Mouse (Mus musculus): ENCODE measurements at regions not wholly inside any gene's neighbourhood (a gene's known extent, or its start where the extent isn't known, plus 50 kb on each side); places are given as distances from the start of the nearest gene placed in this dataset.

- DNase-seq, result no peak
Measured at GRCm38 (mm10) chr1:72108678-72109077, 103.4 kb downstream of the Mreg start.

- no peak for DNase-seq
Measured at GRCm38 (mm10) chr1:72107125-72107524, 105.0 kb downstream of the Mreg start.

DNA sequence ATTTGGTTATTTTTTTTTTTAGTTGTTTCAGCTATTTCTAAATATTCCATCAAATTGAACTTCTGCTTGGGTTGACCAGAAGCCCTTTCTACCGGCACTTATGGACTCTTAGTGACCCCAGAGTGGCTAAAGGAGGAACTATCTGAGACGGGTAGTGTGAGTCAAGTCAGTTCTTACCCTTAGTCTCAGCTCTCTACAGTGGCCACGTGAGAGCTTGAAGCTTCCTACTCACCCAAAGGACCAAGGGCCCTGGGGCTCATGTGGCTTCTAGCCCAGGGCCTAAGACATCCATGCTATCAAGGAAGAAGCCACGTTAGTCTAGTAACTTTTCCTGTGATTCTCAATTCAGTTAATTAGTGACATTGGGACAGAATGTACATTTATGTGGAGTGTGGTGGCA, 105.5 kb downstream of the Mreg start:
- no peak for DNase-seq

- DNase-seq, result no peak
Measured at GRCm38 (mm10) chr1:72105435-72106057, 106.6 kb downstream of the Mreg start.

DNA sequence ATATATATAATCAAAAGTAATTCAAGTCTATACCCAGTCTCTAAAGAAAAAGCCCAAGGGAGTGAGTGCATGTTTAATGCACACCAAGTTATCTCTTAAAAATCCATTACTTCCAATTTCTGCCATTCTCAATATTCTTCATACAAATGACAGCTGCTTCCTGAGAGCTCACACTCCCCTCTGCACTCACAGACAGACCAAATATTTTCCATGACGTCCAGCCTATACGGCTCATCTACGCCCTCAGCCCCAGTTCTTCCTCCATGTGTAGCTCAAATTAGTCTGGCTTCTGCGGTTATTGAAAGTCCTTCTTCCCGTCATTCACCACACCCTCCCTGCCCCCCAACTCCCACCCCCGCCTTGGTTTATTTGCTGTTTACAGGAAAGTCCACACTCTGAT, 108.1 kb downstream of the Mreg start:
- DNase-seq, result no peak

DNA sequence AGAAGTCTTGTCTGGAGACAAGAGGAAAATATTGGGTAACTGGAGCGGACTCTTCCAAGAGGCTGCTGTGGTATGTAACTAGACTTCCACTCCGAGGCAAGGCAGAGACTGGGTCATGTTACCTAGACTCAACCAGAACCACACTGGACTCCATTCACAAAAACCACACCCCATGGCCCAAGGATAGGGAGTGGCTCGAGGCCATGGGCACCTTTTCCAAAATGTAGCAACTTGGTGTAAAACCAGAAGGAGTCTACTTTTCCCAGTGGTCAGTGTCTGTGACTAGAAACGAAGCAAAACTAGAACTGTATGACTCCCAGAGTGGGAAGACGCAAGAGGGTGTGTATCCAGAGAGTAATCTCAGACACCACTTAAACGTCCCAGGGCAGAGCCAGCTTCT, 108.7 kb downstream of the Mreg start:
- no peak for DNase-seq

GRCm38 (mm10) chr1:72099447-72099846, 112.7 kb downstream of the Mreg start:
- DNase-seq, result no peak

- DNase-seq, result no peak
Measured at GRCm38 (mm10) chr1:72091344-72091743, 120.8 kb downstream of the Mreg start.

DNA sequence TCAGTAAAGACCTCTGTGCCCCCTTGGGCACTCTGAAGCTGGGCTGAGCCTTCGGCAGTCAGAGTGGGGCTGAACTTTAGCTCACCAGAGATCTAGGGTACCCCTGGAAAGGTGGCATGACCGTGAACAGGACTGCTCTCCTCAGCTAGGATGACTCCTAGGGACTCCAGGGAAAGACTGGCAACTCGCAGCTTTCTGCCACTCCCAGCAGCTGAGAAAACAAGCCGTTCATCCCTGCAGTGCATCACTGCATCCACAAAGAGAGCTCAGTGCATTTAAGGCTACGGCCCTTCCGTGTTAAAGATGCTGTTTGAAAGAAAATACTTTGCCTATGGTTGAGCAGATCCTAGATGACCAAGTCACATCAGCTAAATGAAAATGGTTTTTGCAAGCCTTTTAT, 126.4 kb downstream of the Mreg start:
- no peak for DNase-seq

DNA sequence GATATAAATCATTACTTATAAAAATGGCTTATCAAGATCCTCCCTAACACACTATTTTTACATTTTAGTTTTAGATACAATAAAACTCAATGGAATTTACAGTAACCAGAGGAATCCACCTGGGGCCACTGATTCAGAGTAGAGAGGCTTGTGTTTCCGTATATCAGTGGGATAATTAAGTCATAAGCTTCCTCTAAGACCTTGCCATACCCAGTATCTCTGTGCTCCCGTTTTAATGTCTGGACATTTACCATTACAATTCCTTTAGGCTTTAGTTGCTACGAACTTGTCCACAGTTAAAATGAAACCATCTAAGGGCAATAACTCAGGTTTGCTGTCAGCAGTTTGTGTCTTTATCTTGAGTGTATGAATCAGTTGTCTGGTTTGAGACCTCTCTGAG, 127.9 kb downstream of the Mreg start:
- no peak for DNase-seq

GRCm38 (mm10) chr1:72082366-72082765, 129.7 kb downstream of the Mreg start:
- DNase-seq, result no peak

GRCm38 (mm10) chr1:72081811-72082210, 130.3 kb downstream of the Mreg start:
- DNase-seq, result no peak

- DNase-seq, result no peak
Measured at GRCm38 (mm10) chr1:72078926-72079550, 133.1 kb downstream of the Mreg start.

DNA sequence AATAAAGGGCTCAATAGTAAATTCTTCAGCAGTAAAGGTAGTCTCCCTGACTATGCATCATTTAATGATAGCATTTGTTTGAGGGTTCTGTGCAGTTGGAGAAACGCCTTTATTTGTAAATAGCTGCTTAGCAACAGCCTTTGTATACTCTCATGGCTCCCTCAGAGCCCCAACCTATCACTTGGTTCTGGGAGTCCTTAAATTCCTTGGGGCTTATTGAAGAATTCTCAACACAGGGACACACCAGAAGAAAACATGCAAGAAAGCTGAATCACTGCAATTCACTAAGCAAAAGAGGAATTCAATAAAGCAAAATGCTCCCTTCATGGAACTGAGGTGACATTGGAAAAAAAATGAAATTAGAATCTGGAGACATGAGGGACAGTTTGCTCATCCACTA, 135.8 kb downstream of the Mreg start:
- DNase-seq, result no peak

DNA sequence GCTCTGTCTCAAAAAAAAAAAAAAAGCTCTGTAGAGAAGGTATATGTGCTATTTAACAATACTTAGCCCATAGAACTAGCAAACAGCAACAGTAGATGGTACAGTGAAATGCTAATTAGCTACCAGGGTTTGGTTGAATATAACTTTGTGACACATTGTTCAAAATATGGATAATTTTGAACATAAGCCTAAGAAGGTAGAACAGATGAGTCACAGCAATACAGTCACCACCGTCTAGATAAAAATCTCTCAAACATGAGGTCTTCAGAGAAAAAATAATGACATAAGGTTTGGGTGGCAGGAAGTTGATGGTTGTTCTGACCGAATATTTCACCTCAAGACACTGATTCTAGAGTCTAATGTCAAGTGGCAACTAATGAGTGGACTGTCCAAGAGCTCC, 136.6 kb downstream of the Mreg start:
- DNase-seq, result no peak

GRCm38 (mm10) chr1:72073245-72073644, 138.9 kb downstream of the Mreg start:
- DNase-seq, result no peak

DNA sequence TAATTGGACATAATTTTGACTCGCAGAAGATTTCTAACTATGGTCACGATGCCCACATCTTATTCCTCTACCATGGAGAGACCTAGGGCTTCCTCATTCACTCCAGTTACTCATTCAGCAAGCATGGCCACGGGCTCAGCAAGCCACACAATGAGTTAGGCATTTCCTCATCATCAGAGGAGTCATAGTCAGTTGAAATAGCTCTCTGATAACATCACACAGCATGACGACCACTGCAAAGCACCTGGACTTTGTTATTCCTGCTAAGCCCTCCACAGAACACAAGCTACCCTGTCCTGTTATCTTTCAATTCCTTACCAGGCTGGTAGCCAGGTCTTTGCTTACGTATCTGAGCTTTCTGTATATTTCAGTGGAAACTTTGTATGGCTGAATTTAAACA, 141.6 kb downstream of the Mreg start:
- DNase-seq, result no peak

GRCm38 (mm10) chr1:72069056-72069455, 143.1 kb downstream of the Mreg start:
- DNase-seq, result no peak

DNA sequence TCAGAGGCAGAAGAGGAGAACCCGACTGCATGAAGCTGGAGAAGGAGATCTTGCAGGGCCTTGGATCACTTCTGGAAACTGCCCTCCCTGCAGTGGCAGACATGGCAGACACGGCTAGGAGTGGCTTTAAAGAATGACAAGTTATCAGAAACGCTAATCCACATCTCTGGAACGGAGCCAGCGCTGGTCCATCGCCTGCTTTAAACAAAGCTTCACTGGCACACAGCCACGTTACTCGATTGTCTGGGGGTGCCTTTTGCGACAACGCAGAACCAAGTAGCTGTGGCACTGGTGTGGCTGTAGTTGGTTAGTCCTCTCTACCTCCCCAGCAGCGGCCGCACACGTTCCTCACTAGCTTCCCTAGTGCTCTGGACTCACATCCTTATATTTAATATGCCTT, 147.0 kb downstream of the Mreg start:
- DNase-seq, result peak in 1 of 2 experiments; percentile 2

GRCm38 (mm10) chr1:72060393-72060792, 151.7 kb downstream of the Mreg start:
- DNase-seq, result no peak

- no peak for DNase-seq
Measured at GRCm38 (mm10) chr1:72058045-72058703, 153.9 kb downstream of the Mreg start.

GRCm38 (mm10) chr1:72054541-72054940, 157.6 kb downstream of the Mreg start:
- DNase-seq, result no peak

- DNase-seq, result no peak
Measured at GRCm38 (mm10) chr1:72050858-72051257, 161.2 kb downstream of the Mreg start.

DNA sequence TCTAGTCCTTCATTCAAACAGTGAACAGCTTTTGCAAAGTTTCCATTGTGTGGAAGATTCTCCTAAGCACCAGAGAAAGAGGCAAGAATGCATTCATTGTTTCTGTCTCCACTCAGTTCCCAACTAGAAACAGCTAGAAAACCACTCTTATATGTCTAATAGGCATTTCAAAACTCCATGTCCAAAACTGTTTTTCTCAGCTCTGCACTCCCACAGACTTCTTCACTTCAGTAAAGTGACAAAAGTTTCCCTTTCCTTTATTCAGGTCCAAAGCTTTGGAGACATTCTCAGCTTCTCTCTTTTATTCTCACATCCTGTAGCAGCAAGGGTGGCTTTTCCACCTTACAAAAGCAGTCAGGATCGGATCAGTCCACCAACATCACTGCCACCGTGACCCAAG, 166.0 kb downstream of the Mreg start:
- no peak for DNase-seq

- DNase-seq, result no peak
Measured at GRCm38 (mm10) chr1:72038518-72038917, 173.6 kb downstream of the Mreg start.
